Mouse (Mus musculus): Measurements from ENCODE around the gene Obsl1.

DNA sequence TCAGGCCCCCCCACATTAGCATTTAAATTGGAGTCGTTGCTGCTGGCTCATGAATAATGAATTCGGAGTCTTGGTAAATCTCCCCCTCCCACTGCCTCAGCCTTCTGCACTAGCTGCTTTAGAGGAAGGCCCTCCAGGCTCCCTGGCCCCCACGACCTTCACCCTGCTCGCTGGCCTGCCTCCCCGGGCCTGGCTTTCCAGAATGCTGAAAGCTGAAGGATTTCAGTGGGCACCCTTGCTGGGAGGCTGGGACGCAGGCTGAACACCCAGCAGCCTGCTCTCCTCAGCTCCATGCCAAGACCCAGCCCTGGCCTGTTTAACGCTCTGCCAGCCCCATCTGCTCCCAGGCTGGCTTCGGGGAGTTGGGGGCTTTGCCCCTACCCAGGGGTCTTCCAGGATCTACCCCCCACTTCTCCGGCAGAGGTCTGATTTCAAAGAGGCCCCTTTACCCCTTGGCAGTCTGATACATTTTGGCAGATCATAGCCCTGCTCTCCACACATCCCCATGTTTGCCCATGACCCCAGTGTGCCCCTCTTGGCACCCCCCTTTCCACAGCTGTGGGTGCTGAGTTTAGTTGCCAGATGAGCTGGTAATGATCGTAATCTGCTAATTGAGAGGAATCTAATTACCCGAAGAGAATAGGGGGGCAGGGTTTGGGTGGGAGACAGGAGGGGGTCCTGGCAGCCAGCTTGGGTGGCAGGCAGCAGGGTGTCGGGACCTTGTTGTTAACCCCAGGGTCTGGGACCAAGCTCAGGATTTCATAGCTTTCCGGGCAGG, 62.8 kb downstream of the Obsl1 start:
- no peak for TF ChIP-seq CTCF (IDR thresholded peaks at IDR 0.05)
- TF ChIP-seq POLR2A (IDR thresholded peaks at IDR 0.05; ENCODE audit: insufficient read depth, low read depth, low read length) = no peak
- TF ChIP-seq EP300 (IDR thresholded peaks at IDR 0.05; ENCODE audit: insufficient read depth, low read depth, low read length) = no peak

Measured in heart, adult 2 months (tissue).